Mouse (Mus musculus): ENCODE measurements around the gene Ttll11. TPM values are rescaled to one million over a fixed set of nuclear protein-coding genes. Genes with fewer than 3 reads are reported as not detected.

Ttll11 gene
- polyA plus RNA-seq, 1 experiment from 2014 or later, result 6.0 TPM

- Histone ChIP-seq H3K27me3 (replicated peaks) (no peaks in the 10 kb centered on the region), H3K4me3 (no peak overlapping the region), H3K4me2 (replicated peaks) (no peak overlapping the region), H3K4me1 (peaks cover 12% of the 10 kb centered on the region; the same call in 1 of the 2 replicates), H3K36me3 (no peaks in the 10 kb centered on the region), H3K9me3 (no peaks in the 10 kb centered on the region), H3K27ac (no peak overlapping the region), H3K9ac (no peak overlapping the region)
- ATAC-seq (ENCODE audit: low FRiP score, low read depth), result no peak
- 90% methylated on average over 7 of the region's 7 CpGs for WGBS
Observed at GRCm38 (mm10) chr2:35763818-35764217, 215.9 kb downstream of the Ttll11 start.

- no peaks in the 10 kb centered on the region for H3K27me3 ChIP-seq (replicated peaks)
- 86% methylated on average over 5 of the region's 5 CpGs for whole genome bisulfite sequencing
- H3K9ac ChIP-seq, result no peak overlapping the region
- no peaks in the 10 kb centered on the region for H3K4me1 ChIP-seq
- no peak for ATAC-seq (ENCODE audit: low FRiP score, low read depth)
- H3K27ac ChIP-seq, result no peak overlapping the region
- H3K36me3 ChIP-seq, result no peaks in the 10 kb centered on the region
- no peaks in the 10 kb centered on the region for H3K9me3 ChIP-seq
- no peak overlapping the region for H3K4me3 ChIP-seq
- no peak overlapping the region for H3K4me2 ChIP-seq (replicated peaks)
Observed at GRCm38 (mm10) chr2:35761458-35761857, 218.3 kb downstream of the Ttll11 start.

- Histone ChIP-seq H3K4me2 (replicated peaks) (no peak overlapping the region), H3K9me3 (no peaks in the 10 kb centered on the region), H3K9ac (no peak overlapping the region), H3K36me3 (no peaks in the 10 kb centered on the region), H3K4me3 (no peak overlapping the region), H3K4me1 (no peaks in the 10 kb centered on the region), H3K27me3 (replicated peaks) (no peaks in the 10 kb centered on the region), H3K27ac (no peak overlapping the region)
- no peak for ATAC-seq (ENCODE audit: low FRiP score, low read depth)
Observed at GRCm38 (mm10) chr2:35760867-35761266, 218.8 kb downstream of the Ttll11 start.

GRCm38 (mm10) chr2:35760352-35760751 lies 219.4 kb downstream of the Ttll11 start:
- no peaks in the 10 kb centered on the region for H3K9me3 ChIP-seq
- no peak overlapping the region for H3K27ac ChIP-seq
- H3K36me3 ChIP-seq, result no peaks in the 10 kb centered on the region
- H3K4me2 ChIP-seq (replicated peaks), result no peak overlapping the region
- no peak for ATAC-seq (ENCODE audit: low FRiP score, low read depth)
- H3K4me3 ChIP-seq, result no peak overlapping the region
- H3K4me1 ChIP-seq, result no peaks in the 10 kb centered on the region
- H3K9ac ChIP-seq, result no peak overlapping the region
- H3K27me3 ChIP-seq (replicated peaks), result no peaks in the 10 kb centered on the region
- 68% methylated on average over 8 of the region's 8 CpGs for WGBS

DNA sequence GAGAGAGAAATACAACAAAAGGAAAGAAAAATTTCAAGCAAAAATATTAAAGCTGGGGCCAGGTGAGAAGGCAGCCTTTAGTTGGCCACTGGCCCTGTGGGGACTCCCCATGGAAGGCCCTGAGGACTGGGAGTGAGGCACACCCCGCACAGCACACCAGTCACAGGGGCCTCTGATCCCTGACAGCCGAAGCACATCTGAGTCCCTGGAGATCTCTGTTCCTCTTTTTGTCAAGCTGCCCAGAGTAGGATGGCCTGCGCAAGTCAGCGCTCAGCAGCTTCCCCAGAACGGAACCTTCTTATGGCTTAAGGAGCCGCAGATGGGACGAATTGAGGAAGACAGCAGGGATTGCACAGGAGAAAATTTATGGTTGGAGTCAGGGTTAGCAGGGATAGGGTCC lies 223.2 kb downstream of the Ttll11 start:
- 0 out of 2 replicates have a peak, but pooled peaks cover 4% of the 10 kb centered on the region for H3K4me1 ChIP-seq
- no peak overlapping the region for H3K4me3 ChIP-seq
- H3K9ac ChIP-seq, result no peak overlapping the region
- no peak overlapping the region for H3K4me2 ChIP-seq (replicated peaks)
- H3K27me3 ChIP-seq (replicated peaks), result no peaks in the 10 kb centered on the region
- 56% methylated on average over 7 of the region's 7 CpGs for WGBS
- H3K36me3 ChIP-seq, result no peaks in the 10 kb centered on the region
- ATAC-seq (ENCODE audit: low FRiP score, low read depth), result no peak
- H3K27ac ChIP-seq, result no peak overlapping the region
- H3K9me3 ChIP-seq, result no peaks in the 10 kb centered on the region

- WGBS, result 81% methylated on average over 18 of the region's 18 CpGs
- H3K27me3 ChIP-seq (replicated peaks), result no peaks in the 10 kb centered on the region
- no peaks in the 10 kb centered on the region for H3K9me3 ChIP-seq
- no peak overlapping the region for H3K4me3 ChIP-seq
- no peak overlapping the region for H3K27ac ChIP-seq
- no peak overlapping the region for H3K9ac ChIP-seq
- ATAC-seq (ENCODE audit: low FRiP score, low read depth), result no peak
- no peaks in the 10 kb centered on the region for H3K36me3 ChIP-seq
- H3K4me2 ChIP-seq (replicated peaks), result no peak overlapping the region
- peaks cover 11% of the 10 kb centered on the region for H3K4me1 ChIP-seq
Observed at GRCm38 (mm10) chr2:35751781-35752505, 227.8 kb downstream of the Ttll11 start.

- Histone ChIP-seq H3K9ac (no peak overlapping the region), H3K27me3 (replicated peaks) (no peaks in the 10 kb centered on the region), H3K36me3 (no peaks in the 10 kb centered on the region), H3K27ac (no peak overlapping the region), H3K4me1 (peaks cover 18% of the 10 kb centered on the region), H3K4me2 (replicated peaks) (no peak overlapping the region), H3K9me3 (no peaks in the 10 kb centered on the region), H3K4me3 (no peak overlapping the region)
- ATAC-seq (ENCODE audit: low FRiP score, low read depth), result no peak
- 70% methylated on average over 7 of the region's 7 CpGs for WGBS
Observed at GRCm38 (mm10) chr2:35750533-35751141, 229.1 kb downstream of the Ttll11 start.

- 75% methylated on average over 12 of the region's 12 CpGs for WGBS
- Histone ChIP-seq H3K9ac (no peak overlapping the region), H3K27me3 (replicated peaks) (no peaks in the 10 kb centered on the region), H3K4me3 (no peak overlapping the region), H3K4me2 (replicated peaks) (no peak overlapping the region), H3K27ac (no peak overlapping the region), H3K9me3 (no peaks in the 10 kb centered on the region), H3K4me1 (peaks cover 18% of the 10 kb centered on the region), H3K36me3 (no peaks in the 10 kb centered on the region)
- no peak for ATAC-seq (ENCODE audit: low FRiP score, low read depth)
Observed at GRCm38 (mm10) chr2:35747371-35748035, 232.2 kb downstream of the Ttll11 start.

DNA sequence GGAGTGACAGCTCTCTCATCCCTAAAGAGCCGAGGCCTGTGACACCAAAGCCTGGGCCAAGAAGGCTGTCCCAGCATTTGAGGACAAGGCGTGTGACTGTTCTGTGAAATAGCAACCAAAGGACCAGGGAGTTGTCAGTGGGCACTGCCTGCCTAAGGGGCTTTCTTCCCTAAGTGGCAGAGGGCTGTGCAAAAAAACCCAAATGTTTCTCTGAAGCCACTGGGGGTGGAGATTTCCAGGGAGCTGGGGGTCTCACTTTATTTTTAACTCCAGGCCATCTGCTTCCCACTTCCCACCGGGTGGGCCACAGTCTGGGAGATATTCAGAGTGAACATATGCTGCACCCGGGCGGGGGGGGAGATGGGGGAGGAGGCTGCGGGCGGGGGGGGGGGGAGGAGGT lies 233.1 kb downstream of the Ttll11 start:
- H3K4me3 ChIP-seq, result no peak overlapping the region
- no peaks in the 10 kb centered on the region for H3K27me3 ChIP-seq (replicated peaks)
- H3K36me3 ChIP-seq, result no peaks in the 10 kb centered on the region
- H3K9ac ChIP-seq, result no peak overlapping the region
- 33% methylated on average over 7 of the region's 7 CpGs for WGBS
- H3K9me3 ChIP-seq, result no peaks in the 10 kb centered on the region
- ATAC-seq (ENCODE audit: low FRiP score, low read depth), result 0 out of 2 replicates have a peak, but pooled peaks have one; percentile 30
- H3K4me1 ChIP-seq, result peaks cover 18% of the 10 kb centered on the region
- H3K27ac ChIP-seq, result no peak overlapping the region
- H3K4me2 ChIP-seq (replicated peaks), result no peak overlapping the region

DNA sequence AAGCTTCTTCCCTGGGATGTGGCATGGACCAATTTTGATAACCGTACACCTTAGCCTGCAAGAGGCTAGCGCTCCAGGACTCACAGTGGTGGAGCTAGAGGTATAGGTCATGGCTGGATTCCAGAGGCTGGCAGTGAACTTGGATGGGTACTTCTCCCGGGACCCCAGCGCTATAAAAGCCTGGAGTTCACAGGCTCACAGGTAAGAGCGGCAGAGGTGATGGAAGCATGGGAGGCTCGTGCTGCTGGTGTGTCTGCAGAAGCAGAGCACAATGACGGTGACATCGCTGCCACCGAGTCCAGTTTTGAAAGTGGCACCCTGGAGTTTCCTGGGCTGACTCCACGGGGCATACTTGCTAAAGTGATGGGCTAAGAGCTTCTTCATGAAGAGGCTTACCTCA lies 233.8 kb downstream of the Ttll11 start:
- H3K27me3 ChIP-seq (replicated peaks), result no peaks in the 10 kb centered on the region
- H3K27ac ChIP-seq, result no peak overlapping the region
- no peak overlapping the region for H3K4me2 ChIP-seq (replicated peaks)
- 86% methylated on average over 10 of the region's 10 CpGs for WGBS
- H3K4me1 ChIP-seq, result peaks cover 26% of the 10 kb centered on the region
- no peak overlapping the region for H3K9ac ChIP-seq
- no peak for ATAC-seq (ENCODE audit: low FRiP score, low read depth)
- no peaks in the 10 kb centered on the region for H3K36me3 ChIP-seq
- no peak overlapping the region for H3K4me3 ChIP-seq
- no peaks in the 10 kb centered on the region for H3K9me3 ChIP-seq

- H3K9ac ChIP-seq, result no peak overlapping the region
- peak; percentile 38; the same call in 1 of the 2 replicates for ATAC-seq (ENCODE audit: low FRiP score, low read depth)
- no peaks in the 10 kb centered on the region for H3K36me3 ChIP-seq
- 0 out of 2 replicates have a peak, but pooled peaks cover 3% of the 10 kb centered on the region for H3K9me3 ChIP-seq
- no peak overlapping the region for H3K4me2 ChIP-seq (replicated peaks)
- H3K27ac ChIP-seq, result no peak overlapping the region
- H3K27me3 ChIP-seq (replicated peaks), result no peaks in the 10 kb centered on the region
- WGBS, result 59% methylated on average over 13 of the region's 13 CpGs
- peaks cover 31% of the 10 kb centered on the region for H3K4me1 ChIP-seq
- no peak overlapping the region for H3K4me3 ChIP-seq
Observed at GRCm38 (mm10) chr2:35739669-35740254, 240.0 kb downstream of the Ttll11 start.

DNA sequence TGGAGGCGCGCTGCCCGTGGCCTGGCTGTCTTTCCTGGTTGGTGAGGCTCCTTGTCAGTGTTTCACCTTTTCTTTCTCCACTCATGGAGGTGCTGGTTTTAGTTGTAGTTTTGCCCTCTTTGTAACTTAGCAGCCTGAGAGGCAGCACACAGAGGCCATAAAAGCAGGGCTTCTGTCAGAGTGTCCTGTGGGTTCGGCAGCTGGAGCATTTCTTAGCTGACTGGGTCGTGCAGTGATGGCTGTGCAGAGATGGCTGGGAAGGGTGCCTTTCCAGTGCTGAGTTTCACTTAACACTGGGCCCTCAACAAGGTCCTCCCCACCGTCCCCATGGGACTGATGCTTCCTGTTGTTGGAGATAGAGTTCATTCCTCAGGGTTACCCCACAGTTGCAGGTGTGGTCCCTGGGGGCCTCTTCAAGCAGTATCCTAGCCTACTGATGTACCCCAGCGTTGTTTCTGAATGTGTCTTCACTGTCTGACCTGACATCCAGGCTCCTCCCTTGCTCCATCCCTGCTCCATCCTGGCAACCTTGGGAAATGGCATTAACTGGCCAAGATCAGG lies 242.2 kb downstream of the Ttll11 start:
- no peak for ATAC-seq (ENCODE audit: low FRiP score, low read depth)
- Histone ChIP-seq H3K4me3 (no peak overlapping the region), H3K4me1 (peaks cover 31% of the 10 kb centered on the region), H3K9ac (no peak overlapping the region), H3K27me3 (replicated peaks) (no peaks in the 10 kb centered on the region), H3K4me2 (replicated peaks) (no peak overlapping the region), H3K36me3 (no peaks in the 10 kb centered on the region), H3K9me3 (0 out of 2 replicates have a peak, but pooled peaks cover 3% of the 10 kb centered on the region), H3K27ac (no peak overlapping the region)
- WGBS, result 65% methylated on average over 7 of the region's 7 CpGs

Data from neural tube, embryonic 12.5 days (tissue).